ENCODE assay signal across 8 mouse cellular contexts in the genomic region with DNA sequence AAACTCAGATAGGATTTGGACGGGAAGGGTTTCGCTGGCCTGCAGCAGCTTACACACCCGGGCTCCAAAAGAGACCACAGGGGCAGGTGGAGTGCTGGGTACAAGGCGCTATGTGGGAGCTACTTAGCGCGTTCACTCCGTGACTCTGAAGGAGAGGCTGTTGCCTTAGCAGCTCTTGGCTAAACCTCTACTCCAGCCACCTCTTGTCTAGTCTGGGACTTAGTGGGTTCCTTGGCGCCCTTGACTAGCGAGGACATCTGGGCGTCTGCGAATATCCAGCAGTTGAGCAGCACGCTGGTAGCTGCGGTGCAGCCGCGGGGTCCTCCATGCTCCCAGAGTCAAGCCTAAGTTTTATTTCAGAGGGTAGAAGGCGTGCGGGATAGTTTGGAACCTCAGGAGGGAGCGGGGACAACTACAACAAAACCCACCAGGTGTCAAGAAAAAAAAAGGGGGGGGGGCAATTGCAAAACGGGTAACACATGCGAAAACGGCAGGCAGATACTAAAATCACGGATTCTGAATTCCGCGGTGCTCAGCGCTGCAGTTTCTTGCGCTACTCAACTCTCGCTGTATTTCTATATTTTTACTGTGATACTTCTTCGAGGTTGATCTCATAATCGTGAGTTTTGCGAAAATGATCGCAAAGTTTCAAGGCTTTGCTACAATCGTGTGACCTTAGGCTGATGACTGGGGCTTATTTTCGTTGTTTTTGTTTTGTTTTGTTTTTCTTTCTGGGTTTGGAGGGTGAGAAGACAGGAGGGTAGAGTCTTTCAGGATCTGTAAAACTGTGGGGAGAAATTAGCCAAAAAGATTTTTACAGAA.
A peak's percentile ranks its signal among the peaks of the same experiment; 100 is the strongest.
DNase-seq lines count a peak whose midpoint lies in the region; ATAC-seq and TF ChIP-seq lines count a peak whose summit lies in the region.

No protein-coding gene starts in this region.

- no peak for ATAC-seq in liver, embryonic 14.5 days (ENCODE audit: insufficient read depth)
- ATAC-seq in inflammation-experienced regulatory T-cells, adult 6 months: no peak

- no peaks in the 10 kb centered on the region for H3K9me3 ChIP-seq in embryonic facial prominence, embryonic 10.5 days
- no peaks in the 10 kb centered on the region for H3K9me3 ChIP-seq in liver, embryonic 14.5 days (ENCODE audit: control insufficient read depth, low read length)

- DNase-seq in spleen, adult 2 months (ENCODE audit: low read depth in 1 of 2, low spot score in 2 of 2): no peak
- DNase-seq in spleen, postnatal 4 days (ENCODE audit: low spot score in 2 of 2): no peak
- peak; percentile 59 for DNase-seq in embryonic facial prominence, embryonic 10.5 days (ENCODE audit: low spot score)
- DNase-seq in heart, postnatal 4 days: peak; percentile 25
- no peak for DNase-seq in liver, embryonic 14.5 days (ENCODE audit: low read depth in 3 of 3, low spot score in 3 of 3)
- peak; percentile 47 for DNase-seq in retina, postnatal 1 day
- no peak for DNase-seq in cerebellum, adult 9-11 months

- 0 out of 2 replicates have a peak, but pooled peaks cover 3% of the 10 kb centered on the region for H3K27me3 ChIP-seq in spleen, adult 2 months (ENCODE audit: control insufficient read depth, insufficient read depth, low read length)
- H3K27me3 ChIP-seq in embryonic facial prominence, embryonic 10.5 days (replicated peaks; ENCODE audit: low read depth, poor library complexity, severe bottlenecking): peaks cover 40% of the 10 kb centered on the region
- peaks cover 21% of the 10 kb centered on the region for H3K27me3 ChIP-seq in liver, embryonic 14.5 days (ENCODE audit: control insufficient read depth, insufficient read depth, low read length)

- no peak overlapping the region for H3K27ac ChIP-seq in spleen, adult 2 months (ENCODE audit: insufficient read depth, low read length)
- peak overlapping the region; percentile 55 for H3K27ac ChIP-seq in embryonic facial prominence, embryonic 10.5 days (replicated peaks)
- H3K27ac ChIP-seq in liver, embryonic 14.5 days: no peak overlapping the region

- no peak for TF ChIP-seq POLR2A in spleen, adult 2 months (IDR thresholded peaks at IDR 0.05; ENCODE audit: low read depth, low read length)

- H3K4me1 ChIP-seq in spleen, adult 2 months (ENCODE audit: control insufficient read depth, insufficient read depth, insufficient read length): no peaks in the 10 kb centered on the region; the same call in 1 of the 2 replicates
- peaks cover 15% of the 10 kb centered on the region for H3K4me1 ChIP-seq in embryonic facial prominence, embryonic 10.5 days
- peaks cover 0 to 2% of the 10 kb centered on the region in 2 experiments; a peak in 1 of 4 replicates for H3K4me1 ChIP-seq in liver, embryonic 14.5 days (replicated peaks; ENCODE audit: control insufficient read depth in 2 of 2, insufficient read depth in 2 of 2, low read length in 1 of 2)

- H3K9ac ChIP-seq in liver, embryonic 14.5 days (replicated peaks): no peak overlapping the region

- peak overlapping the region; percentile 48 for H3K4me3 ChIP-seq in spleen, adult 2 months (ENCODE audit: extremely low read depth, insufficient read depth, insufficient read length)
- peak overlapping the region; percentile 71 for H3K4me3 ChIP-seq in embryonic facial prominence, embryonic 10.5 days
- H3K4me3 ChIP-seq in liver, embryonic 14.5 days (ENCODE audit: insufficient read depth in 1 of 2, low read depth in 2 of 2, low read length in 2 of 2): peak overlapping the region; percentile 23 to 42; a peak in 3 of 4 replicates

- H3K36me3 ChIP-seq in spleen, adult 2 months (ENCODE audit: control insufficient read depth, insufficient read depth, low read length): no peaks in the 10 kb centered on the region
- H3K36me3 ChIP-seq in embryonic facial prominence, embryonic 10.5 days (replicated peaks): peaks cover 10% of the 10 kb centered on the region
- H3K36me3 ChIP-seq in liver, embryonic 14.5 days (replicated peaks; ENCODE audit: control insufficient read depth, insufficient read depth, low read depth): no peaks in the 10 kb centered on the region

- H3K4me2 ChIP-seq in liver, embryonic 14.5 days (ENCODE audit: low read depth): peak overlapping the region; percentile 81

- 23% methylated on average over 33 of the region's 33 CpGs for WGBS in spleen, adult 2 months
- 16% methylated on average over 33 of the region's 33 CpGs for WGBS in embryonic facial prominence, embryonic 10.5 days
- WGBS in liver, embryonic 14.5 days (ENCODE audit: insufficient replicate concordance): 10% methylated on average over 33 of the region's 33 CpGs

- no peak for TF ChIP-seq CTCF in spleen, adult 2 months (IDR thresholded peaks at IDR 0.05; ENCODE audit: extremely low read depth, insufficient read depth, insufficient read length, insufficient replicate concordance)
- TF ChIP-seq CTCF in liver, embryonic 14.5 days (IDR thresholded peaks at IDR 0.05; ENCODE audit: low read depth): no peak

- TF ChIP-seq EP300 in liver, embryonic 14.5 days (IDR thresholded peaks at IDR 0.05; ENCODE audit: low read depth): no peak

Comparison
In these comparisons a context has a peak if more than half of its experiments do, and no peak if none do; other contexts are left out.
1. DNase-seq: peak in embryonic facial prominence, embryonic 10.5 days (single experiment), heart, postnatal 4 days (single experiment) and retina, postnatal 1 day (single experiment); none in spleen, adult 2 months (0 of 2), spleen, postnatal 4 days (0 of 2), liver, embryonic 14.5 days (0 of 3) and cerebellum, adult 9-11 months (single experiment).
2. Peak in every context shown above with its lines, with median percentiles within 50 percentile points of each other: H3K4me3 ChIP-seq.